Comparison of ENCODE assay signal across 15 mouse cellular contexts in genomic region chr4:26070606-26071005, GRCm38 (mm10).
"Had no signal": no experiment of that assay in that cellular context is flagged by ENCODE, and none has a peak within 500 bp of the region (broad histone marks: within the 10 kb centered on the region; RNA-seq: fewer than 3 reads in every experiment).

No protein-coding gene starts in this region.

- ATAC-seq: midbrain, embryonic 16.5 days had no signal

- H3K4me3 ChIP-seq: limb, embryonic 13.5 days; midbrain, embryonic 12.5 days; neural tube, embryonic 13.5 days; stomach, embryonic 15.5 days had no signal

- H3K27ac ChIP-seq: kidney, postnatal 0 days; limb, embryonic 13.5 days; liver, embryonic 14.5 days; midbrain, embryonic 12.5 days; neural tube, embryonic 13.5 days; stomach, embryonic 15.5 days had no signal

- DNase-seq: kidney, adult 11 months; kidney, adult 9 months; kidney, postnatal 4 days; lung, adult 18-20 months; retina, postnatal 1 day; right cerebral cortex, postnatal 4 days; spleen, adult 18-20 months; thymus, postnatal 36 days had no signal
